Mouse (Mus musculus) thymus, adult 2 months (tissue): ENCODE results near the gene Ldhd.

ENCODE experiments used
- CTCF ChIP-seq: fragments of 200-500 bp; IDR thresholded peaks from 2 replicates; pipeline ENCODE4 v1.5.1; 2012; ENCODE audit warnings: mild to moderate bottlenecking, control low read depth, low read length, moderate library complexity, borderline replicate concordance; ENCODE audit not compliant: control insufficient read depth, poor library complexity, insufficient read depth; ENCODE audit errors: extremely low read depth
- POLR2A ChIP-seq: fragments of 200-500 bp; IDR thresholded peaks from 2 replicates; pipeline ENCODE4 v1.6.1; 2012; ENCODE audit warnings: mild to moderate bottlenecking, low read length, control low read depth, moderate library complexity; ENCODE audit not compliant: control insufficient read depth, poor library complexity, insufficient read depth; ENCODE audit errors: extremely low read depth

DNA sequence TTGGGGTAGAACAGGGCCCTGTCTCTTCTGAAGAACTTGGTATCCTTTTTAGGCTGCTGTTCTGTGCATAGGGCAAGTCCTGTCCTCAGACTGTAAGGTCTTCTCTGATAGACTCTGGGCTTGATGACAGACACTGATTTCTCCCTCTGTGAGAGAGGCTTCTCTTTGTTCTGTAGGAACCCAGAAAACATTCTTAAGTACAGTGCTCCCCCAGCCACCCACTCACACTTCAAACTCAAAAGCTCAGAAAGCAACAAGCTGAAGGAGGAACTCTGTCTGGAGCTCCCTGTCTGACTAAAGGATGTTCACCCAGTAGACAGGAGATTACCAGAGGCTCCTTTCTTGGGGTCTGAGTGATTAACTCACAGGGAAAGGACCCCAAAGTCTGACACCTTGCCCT, 53.7 kb downstream of the Ldhd start:
- TF ChIP-seq CTCF (no peak), POLR2A (no peak)
